In the genomic region with DNA sequence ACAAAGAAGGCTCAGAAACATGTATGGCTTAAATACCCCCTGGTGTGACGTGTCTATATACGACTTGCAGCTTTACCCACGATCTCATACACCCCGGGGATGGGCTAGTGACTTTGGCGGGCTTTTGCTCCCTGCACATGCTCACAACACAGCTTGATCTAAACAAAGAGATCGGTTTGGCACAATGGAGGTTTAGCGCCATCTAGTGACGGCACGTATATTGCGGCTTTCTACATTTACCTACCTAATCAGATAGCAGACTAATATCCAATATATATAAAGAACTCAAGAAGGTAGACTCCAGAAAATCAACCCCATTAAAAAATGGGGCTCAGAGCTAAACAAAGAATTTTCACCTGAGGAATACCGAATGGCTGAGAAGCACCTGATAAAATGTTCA, we compare ENCODE assay signal across 8 mouse cellular contexts.
A peak's percentile ranks its signal among the peaks of the same experiment; 100 is the strongest.
DNase-seq lines count a peak whose midpoint lies in the region; ATAC-seq and TF ChIP-seq lines count a peak whose summit lies in the region.
"Not testable (repeated sequence)": the region's sequence is repeated elsewhere in the genome, so short reads cannot be mapped to it uniquely, and the experiment has no call there.

No protein-coding gene starts in this region.

- not testable (repeated sequence) for H3K27ac ChIP-seq in liver, embryonic 14.5 days

- not testable (repeated sequence) for H3K9ac ChIP-seq in liver, embryonic 14.5 days (replicated peaks)

- not testable (repeated sequence) for H3K4me2 ChIP-seq in liver, embryonic 14.5 days (ENCODE audit: low read depth)

- DNase-seq in 416B (ENCODE audit: low read depth) (peak; percentile 24), ZHBTc4 (ENCODE audit: low read depth, low spot score) (peak; percentile 73)
- peak; percentile 3 for DNase-seq in cerebellum, adult 11 months
- peak; percentile 70 for DNase-seq in forelimb bud, embryonic 11.5 days (ENCODE audit: low read depth, low spot score)
- DNase-seq in hindlimb bud, embryonic 11.5 days (ENCODE audit: extremely low spot score, low read depth, low spot score), result peak; percentile 26
- peak; percentile 37 to 48 for DNase-seq in kidney, postnatal 4 days
- DNase-seq in liver, embryonic 14.5 days (ENCODE audit: low read depth in 3 of 3, low spot score in 3 of 3), result not testable (repeated sequence)
- peak; percentile 14 for DNase-seq in retina, postnatal 1 day

- not testable (repeated sequence) for H3K36me3 ChIP-seq in liver, embryonic 14.5 days (replicated peaks; ENCODE audit: control insufficient read depth, insufficient read depth, low read depth)

- ATAC-seq in liver, embryonic 14.5 days (ENCODE audit: insufficient read depth), result not testable (repeated sequence)

- TF ChIP-seq EP300 in liver, embryonic 14.5 days (IDR thresholded peaks at IDR 0.05; ENCODE audit: low read depth), result not testable (repeated sequence)

- H3K9me3 ChIP-seq in liver, embryonic 14.5 days (ENCODE audit: control insufficient read depth, low read length), result not testable (repeated sequence)

- not testable (repeated sequence) for H3K4me3 ChIP-seq in liver, embryonic 14.5 days (ENCODE audit: insufficient read depth in 1 of 2, low read depth in 2 of 2, low read length in 2 of 2)

- TF ChIP-seq CTCF in liver, embryonic 14.5 days (IDR thresholded peaks at IDR 0.05; ENCODE audit: low read depth), result peak; percentile 45

- not testable (repeated sequence) for H3K4me1 ChIP-seq in liver, embryonic 14.5 days (replicated peaks; ENCODE audit: control insufficient read depth in 2 of 2, insufficient read depth in 2 of 2, low read length in 1 of 2)

- WGBS in liver, embryonic 14.5 days (ENCODE audit: insufficient replicate concordance), result 73% methylated on average over 11 of the region's 11 CpGs

- not testable (repeated sequence) for H3K27me3 ChIP-seq in liver, embryonic 14.5 days (ENCODE audit: control insufficient read depth, insufficient read depth, low read length)
